Mouse (Mus musculus): ENCODE measurements at regions not wholly inside any gene's neighbourhood (a gene's known extent, or its start where the extent isn't known, plus 50 kb on each side); places are given as distances from the start of the nearest gene placed in this dataset.

GRCm38 (mm10) chr12:21496974-21497373 is 79.5 kb upstream of the Ywhaq start:
- Histone ChIP-seq H3K4me2 (replicated peaks) (no peak overlapping the region), H3K27me3 (ENCODE audit: control insufficient read depth, insufficient read depth, low read length) (no peaks in the 10 kb centered on the region), H3K9me3 (ENCODE audit: control insufficient read depth, low read length) (no peaks in the 10 kb centered on the region), H3K36me3 (replicated peaks; ENCODE audit: control insufficient read depth, insufficient read depth) (no peaks in the 10 kb centered on the region), H3K4me1 (replicated peaks; ENCODE audit: control insufficient read depth, insufficient read depth, low read length) (0 out of 2 replicates have a peak, but pooled peaks cover 4% of the 10 kb centered on the region), H3K27ac (no peak overlapping the region), H3K4me3 (replicated peaks; ENCODE audit: low read length) (no peak overlapping the region), H3K9ac (no peak overlapping the region)
- DNase-seq (ENCODE audit: low spot score) (no peak), ATAC-seq (ENCODE audit: low FRiP score) (no peak)
- 75% methylated on average over 5 of the region's 5 CpGs for WGBS

DNA sequence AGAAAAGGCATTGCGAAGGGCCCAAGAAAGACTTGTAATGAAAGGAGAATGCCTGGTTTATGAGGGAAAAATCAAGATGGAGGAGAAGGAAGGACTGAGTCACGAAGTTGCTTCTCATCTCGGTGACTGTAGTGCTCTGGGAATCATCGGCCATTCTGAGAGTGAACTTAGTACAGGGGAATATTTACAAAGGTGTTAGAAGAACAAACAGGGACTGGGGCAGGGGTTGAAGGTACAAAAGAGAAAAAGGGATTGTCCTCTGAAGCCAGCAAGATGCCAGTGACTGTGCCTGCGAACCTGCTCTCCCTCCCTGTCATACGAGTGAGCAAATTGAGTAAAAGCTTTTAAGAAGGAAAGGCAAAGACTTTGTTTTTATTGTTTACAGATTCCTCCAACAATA is 78.1 kb upstream of the Ywhaq start:
- Histone ChIP-seq H3K27ac (no peak overlapping the region), H3K27me3 (ENCODE audit: control insufficient read depth, insufficient read depth, low read length) (no peaks in the 10 kb centered on the region), H3K9me3 (ENCODE audit: control insufficient read depth, low read length) (no peaks in the 10 kb centered on the region), H3K4me1 (replicated peaks; ENCODE audit: control insufficient read depth, insufficient read depth, low read length) (0 out of 2 replicates have a peak, but pooled peaks cover 4% of the 10 kb centered on the region), H3K9ac (no peak overlapping the region), H3K4me3 (replicated peaks; ENCODE audit: low read length) (no peak overlapping the region), H3K4me2 (replicated peaks) (no peak overlapping the region), H3K36me3 (replicated peaks; ENCODE audit: control insufficient read depth, insufficient read depth) (no peaks in the 10 kb centered on the region)
- ATAC-seq (ENCODE audit: low FRiP score), result no peak
- DNase-seq (ENCODE audit: low spot score), result no peak
- whole genome bisulfite sequencing, result 92% methylated on average over 6 of the region's 6 CpGs

DNA sequence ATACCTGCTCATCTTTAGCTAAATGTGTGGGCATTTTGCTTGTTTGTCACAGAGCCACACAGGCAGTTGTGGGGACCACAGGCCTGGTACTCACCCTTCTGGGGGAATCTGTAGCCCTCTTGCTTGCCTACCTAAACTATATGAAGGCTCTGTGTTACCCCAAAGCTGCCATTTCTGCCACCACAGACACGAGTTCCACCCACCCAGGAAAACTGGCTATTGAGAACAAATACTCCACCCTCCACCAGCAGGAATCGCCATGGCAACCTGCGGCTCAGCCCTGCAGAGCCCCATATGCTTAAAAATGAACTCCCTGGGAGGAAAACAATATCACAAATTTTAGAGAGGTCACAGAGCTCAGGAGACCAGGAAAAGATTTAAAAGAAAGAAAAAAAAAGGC is 76.0 kb upstream of the Ywhaq start:
- 37% methylated on average over 3 of the region's 3 CpGs for WGBS
- Histone ChIP-seq H3K4me2 (replicated peaks) (no peak overlapping the region), H3K9ac (no peak overlapping the region), H3K4me3 (replicated peaks; ENCODE audit: low read length) (no peak overlapping the region), H3K4me1 (replicated peaks; ENCODE audit: control insufficient read depth, insufficient read depth, low read length) (0 out of 2 replicates have a peak, but pooled peaks cover 4% of the 10 kb centered on the region), H3K9me3 (ENCODE audit: control insufficient read depth, low read length) (no peaks in the 10 kb centered on the region), H3K27me3 (ENCODE audit: control insufficient read depth, insufficient read depth, low read length) (no peaks in the 10 kb centered on the region), H3K36me3 (replicated peaks; ENCODE audit: control insufficient read depth, insufficient read depth) (no peaks in the 10 kb centered on the region), H3K27ac (no peak overlapping the region)
- DNase-seq (ENCODE audit: low spot score), result no peak
- no peak for ATAC-seq (ENCODE audit: low FRiP score)

- H3K27me3 ChIP-seq (ENCODE audit: control insufficient read depth, insufficient read depth, low read length), result no peaks in the 10 kb centered on the region
- ATAC-seq (ENCODE audit: low FRiP score) (no peak), DNase-seq (ENCODE audit: low spot score) (no peak)
- no peaks in the 10 kb centered on the region for H3K36me3 ChIP-seq (replicated peaks; ENCODE audit: control insufficient read depth, insufficient read depth)
- 85% methylated on average over 8 of the region's 8 CpGs for WGBS
- no peak overlapping the region for H3K27ac ChIP-seq
- no peak overlapping the region for H3K4me3 ChIP-seq (replicated peaks; ENCODE audit: low read length)
- H3K9me3 ChIP-seq (ENCODE audit: control insufficient read depth, low read length), result no peaks in the 10 kb centered on the region
- H3K4me1 ChIP-seq (replicated peaks; ENCODE audit: control insufficient read depth, insufficient read depth, low read length), result 0 out of 2 replicates have a peak, but pooled peaks cover 4% of the 10 kb centered on the region
- H3K4me2 ChIP-seq (replicated peaks), result no peak overlapping the region
- H3K9ac ChIP-seq, result no peak overlapping the region
These were observed 75.3 kb upstream of the Ywhaq start for GRCm38 (mm10) chr12:21492549-21493291.

GRCm38 (mm10) chr12:21481644-21482043 is 64.2 kb upstream of the Ywhaq start:
- Histone ChIP-seq H3K9me3 (ENCODE audit: control insufficient read depth, low read length) (no peaks in the 10 kb centered on the region), H3K36me3 (replicated peaks; ENCODE audit: control insufficient read depth, insufficient read depth) (no peaks in the 10 kb centered on the region), H3K27me3 (ENCODE audit: control insufficient read depth, insufficient read depth, low read length) (no peaks in the 10 kb centered on the region), H3K4me3 (replicated peaks; ENCODE audit: low read length) (no peak overlapping the region), H3K27ac (no peak overlapping the region), H3K9ac (no peak overlapping the region), H3K4me2 (replicated peaks) (no peak overlapping the region), H3K4me1 (replicated peaks; ENCODE audit: control insufficient read depth, insufficient read depth, low read length) (no peaks in the 10 kb centered on the region)
- DNase-seq (ENCODE audit: low spot score) (no peak), ATAC-seq (ENCODE audit: low FRiP score) (no peak)
- 66% methylated on average over 2 of the region's 2 CpGs for WGBS

- Histone ChIP-seq H3K27me3 (ENCODE audit: control insufficient read depth, insufficient read depth, low read length) (no peaks in the 10 kb centered on the region), H3K27ac (no peak overlapping the region), H3K9ac (no peak overlapping the region), H3K4me2 (replicated peaks) (no peak overlapping the region), H3K36me3 (replicated peaks; ENCODE audit: control insufficient read depth, insufficient read depth) (no peaks in the 10 kb centered on the region), H3K9me3 (ENCODE audit: control insufficient read depth, low read length) (no peaks in the 10 kb centered on the region), H3K4me1 (replicated peaks; ENCODE audit: control insufficient read depth, insufficient read depth, low read length) (no peaks in the 10 kb centered on the region), H3K4me3 (replicated peaks; ENCODE audit: low read length) (no peak overlapping the region)
- DNase-seq (ENCODE audit: low spot score) (no peak), ATAC-seq (ENCODE audit: low FRiP score) (no peak)
- WGBS, result 78% methylated on average over 2 of the region's 2 CpGs
These were observed 62.8 kb upstream of the Ywhaq start for GRCm38 (mm10) chr12:21480226-21480625.

GRCm38 (mm10) chr12:21479251-21479650 is 61.8 kb upstream of the Ywhaq start:
- H3K9me3 ChIP-seq (ENCODE audit: control insufficient read depth, low read length), result no peaks in the 10 kb centered on the region
- H3K9ac ChIP-seq, result no peak overlapping the region
- no peaks in the 10 kb centered on the region for H3K27me3 ChIP-seq (ENCODE audit: control insufficient read depth, insufficient read depth, low read length)
- H3K4me3 ChIP-seq (replicated peaks; ENCODE audit: low read length), result no peak overlapping the region
- H3K4me2 ChIP-seq (replicated peaks), result no peak overlapping the region
- H3K4me1 ChIP-seq (replicated peaks; ENCODE audit: control insufficient read depth, insufficient read depth, low read length), result no peaks in the 10 kb centered on the region
- no peaks in the 10 kb centered on the region for H3K36me3 ChIP-seq (replicated peaks; ENCODE audit: control insufficient read depth, insufficient read depth)
- WGBS, result 78% methylated on average over 1 of the region's 1 CpGs
- no peak overlapping the region for H3K27ac ChIP-seq
- DNase-seq (ENCODE audit: low spot score) (no peak), ATAC-seq (ENCODE audit: low FRiP score) (no peak)

- no peak overlapping the region for H3K27ac ChIP-seq
- 91% methylated on average over 2 of the region's 2 CpGs for WGBS
- ATAC-seq (ENCODE audit: low FRiP score) (no peak), DNase-seq (ENCODE audit: low spot score) (no peak)
- H3K4me1 ChIP-seq (replicated peaks; ENCODE audit: control insufficient read depth, insufficient read depth, low read length), result no peaks in the 10 kb centered on the region
- H3K36me3 ChIP-seq (replicated peaks; ENCODE audit: control insufficient read depth, insufficient read depth), result no peaks in the 10 kb centered on the region
- no peak overlapping the region for H3K9ac ChIP-seq
- H3K4me2 ChIP-seq (replicated peaks), result no peak overlapping the region
- no peak overlapping the region for H3K4me3 ChIP-seq (replicated peaks; ENCODE audit: low read length)
- H3K27me3 ChIP-seq (ENCODE audit: control insufficient read depth, insufficient read depth, low read length), result no peaks in the 10 kb centered on the region
- no peaks in the 10 kb centered on the region for H3K9me3 ChIP-seq (ENCODE audit: control insufficient read depth, low read length)
These were observed 59.1 kb upstream of the Ywhaq start for GRCm38 (mm10) chr12:21476516-21476915.

DNA sequence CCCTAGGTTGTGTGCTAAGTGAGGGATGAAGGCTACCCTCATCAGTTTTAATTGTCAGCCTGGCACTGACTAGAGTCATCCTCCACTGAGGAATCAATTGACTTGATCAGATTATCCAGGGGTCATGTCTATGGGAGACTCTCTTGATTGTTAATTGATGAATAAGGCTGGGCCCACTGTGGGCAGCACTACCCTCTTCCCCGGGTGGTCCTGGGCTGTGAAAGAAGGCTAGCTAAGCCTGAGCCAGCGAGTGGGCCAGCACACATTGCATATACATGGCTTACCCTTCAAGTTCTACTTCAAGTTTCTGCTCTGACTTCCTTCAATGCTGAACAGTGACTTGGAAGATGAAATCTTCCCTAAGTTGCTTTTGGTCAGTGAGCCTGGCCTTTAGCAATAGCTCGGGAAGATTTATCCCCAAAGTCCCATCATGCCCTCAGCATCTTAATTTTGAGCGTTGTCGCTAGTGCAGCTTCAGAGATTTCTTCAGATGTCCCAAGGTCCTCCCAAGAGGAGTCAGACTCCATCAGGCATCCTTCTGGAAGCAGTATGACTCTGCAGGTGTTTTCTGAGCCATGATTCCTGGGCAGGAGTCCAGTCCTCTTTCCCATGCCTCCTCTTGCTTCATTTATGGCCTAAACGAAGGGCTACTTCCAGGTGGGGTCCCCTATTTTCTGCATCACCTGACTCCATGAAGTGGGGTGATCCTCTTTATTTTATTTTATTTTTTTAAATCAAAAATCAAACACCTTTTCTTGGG is 55.7 kb upstream of the Ywhaq start:
- Histone ChIP-seq H3K27ac (no peak overlapping the region), H3K9ac (no peak overlapping the region), H3K4me1 (replicated peaks; ENCODE audit: control insufficient read depth, insufficient read depth, low read length) (no peaks in the 10 kb centered on the region), H3K27me3 (ENCODE audit: control insufficient read depth, insufficient read depth, low read length) (no peaks in the 10 kb centered on the region), H3K9me3 (ENCODE audit: control insufficient read depth, low read length) (no peaks in the 10 kb centered on the region), H3K4me3 (replicated peaks; ENCODE audit: low read length) (no peak overlapping the region), H3K36me3 (replicated peaks; ENCODE audit: control insufficient read depth, insufficient read depth) (no peaks in the 10 kb centered on the region), H3K4me2 (replicated peaks) (no peak overlapping the region)
- DNase-seq (ENCODE audit: low spot score) (no peak), ATAC-seq (ENCODE audit: low FRiP score) (no peak)
- 89% methylated on average over 6 of the region's 6 CpGs for WGBS

All from hindbrain, embryonic 14.5 days (tissue).